Mouse (Mus musculus) hindbrain, embryonic 12.5 days (tissue): ENCODE data around the gene Gm11554. TPM values are rescaled to one million over a fixed set of nuclear protein-coding genes. Genes with fewer than 3 reads are reported as not detected.
"Not testable (repeated sequence)": the region's sequence is repeated elsewhere in the genome, so short reads cannot be mapped to it uniquely, and the experiment has no call there.

Experiments
- ATAC-seq: fragments of 200-750 bp; cut with Nextera tagmentation; 2 replicates; pipeline ENCODE4 v1.8.0; 2017; ENCODE audit warnings: moderate TSS enrichment; ENCODE audit not compliant: low FRiP score
- H3K27ac ChIP-seq: fragments of 300-500 bp; sonication (generic); 2 replicates; pipeline ENCODE4 v1.5.1; 2016; ENCODE audit warnings: mild to moderate bottlenecking
- H3K27me3 ChIP-seq: fragments of 300-500 bp; sonication (generic); 2 replicates; pipeline ENCODE4 v1.6.1; 2016; ENCODE audit warnings: mild to moderate bottlenecking
- H3K36me3 ChIP-seq: fragments of 300-500 bp; sonication (generic); 2 replicates; pipeline ENCODE4 v1.6.1; 2016; ENCODE audit warnings: mild to moderate bottlenecking
- H3K4me1 ChIP-seq: fragments of 300-500 bp; sonication (generic); 2 replicates; pipeline ENCODE4 v1.6.1; 2016
- H3K4me2 ChIP-seq: fragments of 300-500 bp; sonication (generic); replicated peaks from 2 replicates; pipeline ENCODE4 v1.6.1; 2016; ENCODE audit warnings: mild to moderate bottlenecking
- H3K4me3 ChIP-seq: fragments of 300-500 bp; sonication (generic); 2 replicates; pipeline ENCODE4 v1.5.1; 2016; ENCODE audit warnings: mild to moderate bottlenecking
- H3K9ac ChIP-seq: fragments of 300-500 bp; sonication (generic); 2 replicates; pipeline ENCODE4 v1.6.1; 2016; ENCODE audit warnings: mild to moderate bottlenecking, moderate library complexity
- H3K9me3 ChIP-seq: fragments of 300-500 bp; sonication (generic); replicated peaks from 2 replicates; pipeline ENCODE4 v1.6.1; 2016; ENCODE audit warnings: mild to moderate bottlenecking
- WGBS: fragments of 180-500 bp; shearing (Covaris S2); methylation state at CpG from one replicate; pipeline ENCODE4 v1.1.7; 2016; 5-methylcytosine and 5-hydroxymethylcytosine counted together
- polyA plus RNA-seq: library from polyadenylated mRNA; unstranded; fragments of >200 nt; fragmentation: Nextera tagmentation; extraction: Ambion mirVana; gene quantifications from 2 replicates; pipeline ENCODE4 v1.2.1, GENCODE M21; 2016

The Gm11554 gene
- not detected in 2 replicates for polyA plus RNA-seq

DNA sequence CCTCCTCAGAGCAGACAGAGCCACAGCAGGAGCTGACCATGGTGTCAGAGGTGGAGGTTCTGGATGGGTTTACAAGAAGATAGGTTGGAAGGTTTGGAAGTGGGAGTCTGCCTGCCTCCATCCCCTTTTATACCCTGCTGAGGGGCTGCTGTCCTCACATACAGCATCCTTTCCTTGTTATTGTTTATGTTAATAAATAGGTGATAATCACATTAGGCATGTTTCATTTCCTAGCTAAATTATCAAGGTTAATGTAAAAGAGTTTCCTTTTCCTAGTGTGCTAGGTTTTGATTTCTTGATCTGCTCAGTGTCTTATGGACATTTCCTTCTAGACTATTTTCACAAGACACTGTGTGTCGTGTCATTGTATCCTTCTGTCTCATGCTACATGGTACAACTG is at the start of gene Gm11554:
TSS of gene Gm11554 (minus strand) at position 101 of the 400 bp plus-strand sequence.
- not testable (repeated sequence) for H3K9me3 ChIP-seq, ATAC-seq, H3K9ac ChIP-seq

DNA sequence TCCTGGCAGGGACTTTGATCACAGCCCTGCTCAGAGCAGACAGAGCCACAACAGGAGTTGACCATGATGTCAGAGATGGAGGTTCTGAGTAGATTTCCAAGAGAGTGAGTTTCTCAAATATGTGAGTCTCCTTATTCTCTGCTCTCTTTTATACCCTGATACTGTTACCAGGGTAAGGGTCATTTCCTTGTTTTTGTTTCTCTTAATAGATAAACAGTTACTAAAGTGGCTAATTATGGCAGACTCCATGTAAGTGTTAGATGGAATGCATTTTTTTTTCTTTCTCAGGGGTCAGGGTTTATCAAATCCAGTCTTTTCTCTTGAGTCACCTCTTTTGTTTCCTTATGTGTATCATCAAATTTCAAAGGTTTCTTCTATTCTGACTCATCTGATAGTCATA is 47.3 kb upstream of the Gm11554 start, which contains the start of gene Krtap4-16:
TSS of gene Krtap4-16 (minus strand) at position 101 of the 400 bp plus-strand sequence.
- Histone ChIP-seq H3K4me1 (no peaks in the 10 kb centered on the region), H3K4me2 (no peak within 1 kb of the TSS), H3K4me3 (no peak within 1 kb of the TSS), H3K36me3 (no peaks in the 10 kb centered on the region), H3K9me3 (no peaks in the 10 kb centered on the region), H3K27ac (no peak within 1 kb of the TSS), H3K27me3 (no peaks in the 10 kb centered on the region), H3K9ac (no peak within 1 kb of the TSS)
- ATAC-seq: no peak

More for the DNA sequence above, at the start of gene Gm11554:
- not testable (repeated sequence) for H3K4me3 ChIP-seq, H3K27ac ChIP-seq, H3K36me3 ChIP-seq, H3K27me3 ChIP-seq, H3K4me1 ChIP-seq, H3K4me2 ChIP-seq
- whole genome bisulfite sequencing: no CpG with 5 or more reads among the region's 1 CpGs

DNA sequence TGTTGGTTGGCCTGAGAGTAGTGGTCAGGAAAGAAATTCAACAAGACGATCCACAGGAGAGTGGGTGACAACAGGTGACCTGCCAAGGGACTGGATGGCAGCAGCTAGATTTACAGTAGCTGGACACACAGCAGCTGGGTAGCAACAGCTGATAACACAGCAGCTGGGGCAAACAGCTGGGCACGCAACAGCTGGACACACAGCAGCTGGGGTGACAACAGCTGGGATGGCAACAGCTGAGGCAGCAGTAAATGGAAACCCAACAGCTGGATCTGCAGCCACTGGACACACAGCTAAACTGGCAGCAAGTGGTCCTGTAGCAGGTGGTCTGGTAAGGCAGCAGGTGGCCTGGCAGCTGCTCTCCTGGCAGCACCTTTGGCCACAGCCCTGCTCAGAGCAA is 42.5 kb upstream of the Gm11554 start:
- no peaks in the 10 kb centered on the region for H3K9me3 ChIP-seq
- no peak overlapping the region for H3K9ac ChIP-seq
- no peaks in the 10 kb centered on the region for H3K4me1 ChIP-seq
- H3K27me3 ChIP-seq: no peaks in the 10 kb centered on the region
- WGBS: 88% methylated on average over 2 of the region's 2 CpGs
- no peak overlapping the region for H3K4me2 ChIP-seq
- H3K4me3 ChIP-seq: no peak overlapping the region
- H3K27ac ChIP-seq: no peak overlapping the region
- no peaks in the 10 kb centered on the region for H3K36me3 ChIP-seq
- no peak for ATAC-seq

DNA sequence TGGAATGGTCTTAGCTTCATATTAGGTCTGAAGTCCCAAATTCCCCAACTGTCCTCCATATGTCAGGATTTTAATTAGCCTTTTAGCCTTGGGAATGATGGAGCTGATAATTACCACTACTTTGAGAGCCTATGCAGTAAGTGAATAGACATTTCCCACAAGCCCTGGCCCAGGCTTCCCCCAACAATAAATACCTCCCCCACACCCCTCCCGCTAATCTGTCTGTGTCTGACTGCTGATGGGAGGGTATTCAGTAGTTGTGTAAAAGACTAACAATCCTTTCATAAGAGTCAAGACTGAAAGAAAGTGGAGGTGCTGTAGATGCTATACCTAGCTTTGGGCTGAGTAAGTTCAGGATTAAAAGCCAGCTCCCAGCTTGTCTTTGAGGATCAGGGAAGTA is 37.9 kb upstream of the Gm11554 start:
- no peaks in the 10 kb centered on the region for H3K4me1 ChIP-seq
- no peak for ATAC-seq
- H3K36me3 ChIP-seq: no peaks in the 10 kb centered on the region
- no peak overlapping the region for H3K4me3 ChIP-seq
- H3K27ac ChIP-seq: no peak overlapping the region
- no peaks in the 10 kb centered on the region for H3K27me3 ChIP-seq
- H3K9ac ChIP-seq: no peak overlapping the region
- 70% methylated on average over 1 of the region's 1 CpGs for WGBS
- no peak overlapping the region for H3K4me2 ChIP-seq
- H3K9me3 ChIP-seq: no peaks in the 10 kb centered on the region

GRCm38 (mm10) chr11:99837966-99838365 is 33.7 kb upstream of the Gm11554 start, which contains the start of gene 2300003K06Rik:
Gene 2300003K06Rik (minus strand): TSS chr11:99838066.
- Histone ChIP-seq H3K36me3 (no peaks in the 10 kb centered on the region), H3K4me1 (no peaks in the 10 kb centered on the region), H3K4me3 (no peak within 1 kb of the TSS), H3K4me2 (no peak within 1 kb of the TSS), H3K9ac (no peak within 1 kb of the TSS), H3K27ac (no peak within 1 kb of the TSS), H3K9me3 (no peaks in the 10 kb centered on the region), H3K27me3 (no peaks in the 10 kb centered on the region)
- WGBS: 78% methylated on average over 1 of the region's 1 CpGs
- ATAC-seq: no peak

GRCm38 (mm10) chr11:99815566-99815965 is 11.3 kb upstream of the Gm11554 start, which contains the start of gene Gm11564:
Gene Gm11564 (minus strand): TSS chr11:99815666.
- H3K4me2 ChIP-seq, H3K27ac ChIP-seq, H3K36me3 ChIP-seq, H3K9ac ChIP-seq, H3K27me3 ChIP-seq, H3K9me3 ChIP-seq, H3K4me1 ChIP-seq, ATAC-seq, H3K4me3 ChIP-seq: not testable (repeated sequence)
- WGBS: 94% methylated on average over 2 of the region's 2 CpGs

DNA sequence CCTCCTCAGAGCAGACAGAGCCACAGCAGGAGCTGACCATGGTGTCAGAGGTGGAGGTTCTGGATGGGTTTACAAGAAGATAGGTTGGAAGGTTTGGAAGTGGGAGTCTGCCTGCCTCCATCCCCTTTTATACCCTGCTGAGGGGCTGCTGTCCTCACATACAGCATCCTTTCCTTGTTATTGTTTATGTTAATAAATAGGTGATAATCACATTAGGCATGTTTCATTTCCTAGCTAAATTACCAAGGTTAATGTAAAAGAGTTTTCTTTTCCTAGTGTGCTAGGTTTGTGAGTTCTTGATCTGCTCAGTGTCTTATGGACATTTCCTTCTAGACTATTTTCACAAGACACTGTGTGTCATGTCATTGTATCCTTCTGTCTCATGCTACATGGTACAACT is 5.5 kb upstream of the Gm11554 start, which contains the start of gene Krtap4-13:
TSS of gene Krtap4-13 (minus strand) at position 101 of the 400 bp plus-strand sequence.
- H3K9me3 ChIP-seq, H3K4me3 ChIP-seq, H3K4me1 ChIP-seq, H3K27me3 ChIP-seq, H3K36me3 ChIP-seq, H3K27ac ChIP-seq, H3K4me2 ChIP-seq, ATAC-seq, H3K9ac ChIP-seq: not testable (repeated sequence)

GRCm38 (mm10) chr11:99798832-99799231 is 5.4 kb downstream of the Gm11554 start, which contains the start of gene Gm11569:
Gene Gm11569 (minus strand): TSS chr11:99798932.
- not testable (repeated sequence) for H3K36me3 ChIP-seq, H3K27ac ChIP-seq, H3K4me1 ChIP-seq, H3K4me3 ChIP-seq, H3K27me3 ChIP-seq, H3K4me2 ChIP-seq, H3K9ac ChIP-seq, ATAC-seq, H3K9me3 ChIP-seq
- no CpG with 5 or more reads among the region's 1 CpGs for WGBS

GRCm38 (mm10) chr11:99793367-99793766 is 10.9 kb downstream of the Gm11554 start, which contains the start of gene Gm11596:
Gene Gm11596 (minus strand): TSS chr11:99793467.
- H3K36me3 ChIP-seq: no peaks in the 10 kb centered on the region
- H3K27me3 ChIP-seq: 0 out of 2 replicates have a peak, but pooled peaks cover 3% of the 10 kb centered on the region
- ATAC-seq: no peak
- WGBS: 87% methylated on average over 2 of the region's 2 CpGs
- H3K4me2 ChIP-seq: no peak within 1 kb of the TSS
- no peak within 1 kb of the TSS for H3K27ac ChIP-seq
- H3K4me1 ChIP-seq: no peaks in the 10 kb centered on the region
- H3K9me3 ChIP-seq: no peaks in the 10 kb centered on the region
- no peak within 1 kb of the TSS for H3K4me3 ChIP-seq
- no peak within 1 kb of the TSS for H3K9ac ChIP-seq

DNA sequence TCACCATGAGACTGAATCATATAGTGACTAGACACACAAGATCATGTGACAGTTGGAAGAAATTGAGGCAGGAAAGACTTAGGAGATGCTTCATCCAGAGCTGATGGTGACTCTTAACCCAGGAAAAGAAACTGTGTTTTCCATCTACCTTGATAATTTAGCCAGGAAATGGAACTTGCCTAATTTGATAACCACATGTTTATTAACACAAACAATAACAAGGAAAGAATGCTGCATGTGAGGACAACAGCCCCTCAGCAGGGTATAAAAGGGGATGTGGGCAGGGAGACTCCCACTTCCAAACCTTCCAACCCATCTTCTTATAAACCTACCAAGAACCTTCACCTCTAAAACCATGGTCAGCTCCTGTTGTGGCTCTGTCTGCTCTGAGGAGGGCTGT is 19.3 kb downstream of the Gm11554 start, which contains the start of gene Krtap4-9:
TSS of gene Krtap4-9 (plus strand) at position 301 of the 400 bp plus-strand sequence.
- not testable (repeated sequence) for ATAC-seq

GRCm38 (mm10) chr11:99780604-99781003 is 23.6 kb downstream of the Gm11554 start, which contains the start of gene Krtap4-8:
Gene Krtap4-8 (minus strand): TSS chr11:99780704.
- no peaks in the 10 kb centered on the region for H3K36me3 ChIP-seq
- H3K9ac ChIP-seq: no peak within 1 kb of the TSS
- no peak for ATAC-seq
- H3K4me2 ChIP-seq: no peak within 1 kb of the TSS
- H3K4me3 ChIP-seq: no peak within 1 kb of the TSS
- H3K27ac ChIP-seq: no peak within 1 kb of the TSS
- no peaks in the 10 kb centered on the region for H3K9me3 ChIP-seq
- H3K27me3 ChIP-seq: no peaks in the 10 kb centered on the region
- peaks cover 5% of the 10 kb centered on the region; the same call in 1 of the 2 replicates for H3K4me1 ChIP-seq
- WGBS: 91% methylated on average over 2 of the region's 2 CpGs

More for the DNA sequence above, 19.3 kb downstream of the Gm11554 start, which contains the start of gene Krtap4-9:
- not testable (repeated sequence) for H3K36me3 ChIP-seq, H3K4me1 ChIP-seq, H3K9ac ChIP-seq, H3K9me3 ChIP-seq, H3K4me2 ChIP-seq, H3K4me3 ChIP-seq, H3K27me3 ChIP-seq, H3K27ac ChIP-seq

GRCm38 (mm10) chr11:99778401-99778800 is 25.8 kb downstream of the Gm11554 start:
- no peak overlapping the region for H3K4me2 ChIP-seq
- no peaks in the 10 kb centered on the region for H3K27me3 ChIP-seq
- ATAC-seq: no peak
- no peak overlapping the region for H3K27ac ChIP-seq
- no peak overlapping the region for H3K9ac ChIP-seq
- no peaks in the 10 kb centered on the region for H3K36me3 ChIP-seq
- no peak overlapping the region for H3K4me3 ChIP-seq
- 53% methylated on average over 7 of the region's 7 CpGs for WGBS
- peaks cover 5% of the 10 kb centered on the region; the same call in 1 of the 2 replicates for H3K4me1 ChIP-seq
- H3K9me3 ChIP-seq: no peaks in the 10 kb centered on the region

DNA sequence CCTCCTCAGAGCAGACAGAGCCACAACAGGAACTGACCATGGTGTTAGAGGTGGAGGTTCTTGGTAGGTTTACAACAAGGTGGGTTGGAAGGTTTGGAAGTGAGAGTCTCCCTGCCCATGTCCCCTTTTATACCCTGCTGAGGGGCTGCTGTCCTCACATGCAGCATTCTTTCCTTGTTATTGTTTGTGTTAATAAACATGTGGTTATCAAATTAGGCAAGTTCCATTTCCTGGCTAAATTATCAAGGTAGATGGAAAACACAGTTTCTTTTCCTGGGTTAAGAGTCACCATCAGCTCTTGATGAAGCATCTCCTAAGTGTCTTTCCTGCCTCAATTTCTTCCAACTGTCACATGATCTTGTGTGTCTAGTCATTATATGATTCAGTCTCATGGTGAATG is 31.4 kb downstream of the Gm11554 start, which contains the start of gene Gm11595:
TSS of gene Gm11595 (minus strand) at position 101 of the 400 bp plus-strand sequence.
- H3K9me3 ChIP-seq: not testable (repeated sequence)

More for the DNA sequence above, 31.4 kb downstream of the Gm11554 start, which contains the start of gene Gm11595:
- not testable (repeated sequence) for H3K4me3 ChIP-seq, ATAC-seq, H3K27ac ChIP-seq, H3K36me3 ChIP-seq, H3K27me3 ChIP-seq, H3K9ac ChIP-seq, H3K4me2 ChIP-seq, H3K4me1 ChIP-seq
